Mouse (Mus musculus): Measurements from ENCODE around the gene Greb1. TPM values are rescaled to one million over a fixed set of nuclear protein-coding genes. Genes with fewer than 3 reads are reported as not detected.

Greb1 gene
- 2.6 and 3.1 TPM in 2 replicates for polyA plus RNA-seq (2012; rRNA removed)

- TF ChIP-seq CTCF (IDR thresholded peaks at IDR 0.05; ENCODE audit: control insufficient read depth, insufficient read depth, insufficient replicate concordance, low read depth, low read length): no peak
- TF ChIP-seq POLR2A (IDR thresholded peaks at IDR 0.05; ENCODE audit: control insufficient read depth, low read depth, low read length): no peak
- Histone ChIP-seq H3K4me3 (ENCODE audit: control insufficient read depth, low read depth, low read length) (peak within 1 kb of the TSS; percentile 74), H3K36me3 (ENCODE audit: control insufficient read depth, insufficient read depth, low read length) (no peaks in the 10 kb centered on the region), H3K27ac (ENCODE audit: control insufficient read depth, insufficient read depth, low read depth, low read length) (no peak within 1 kb of the TSS), H3K4me1 (ENCODE audit: control insufficient read depth, insufficient read depth, low read length) (peaks cover 2% of the 10 kb centered on the region; the same call in 1 of the 2 replicates), H3K27me3 (ENCODE audit: control insufficient read depth, insufficient read depth, low read length) (no peaks in the 10 kb centered on the region)
These were observed at the start of gene Greb1 for GRCm38 (mm10) chr12:16800259-16800958. Gene Greb1, minus strand, starts transcription at chr12:16800886.

GRCm38 (mm10) chr12:16849821-16850220, 49.1 kb upstream of the Greb1 start:
- Histone ChIP-seq H3K27me3 (ENCODE audit: control insufficient read depth, insufficient read depth, low read length) (no peaks in the 10 kb centered on the region), H3K27ac (ENCODE audit: control insufficient read depth, insufficient read depth, low read depth, low read length) (no peak overlapping the region), H3K4me1 (ENCODE audit: control insufficient read depth, insufficient read depth, low read length) (peaks cover 5% of the 10 kb centered on the region; the same call in 1 of the 2 replicates), H3K4me3 (ENCODE audit: control insufficient read depth, low read depth, low read length) (no peak overlapping the region), H3K36me3 (ENCODE audit: control insufficient read depth, insufficient read depth, low read length) (no peaks in the 10 kb centered on the region)
- TF ChIP-seq CTCF (IDR thresholded peaks at IDR 0.05; ENCODE audit: control insufficient read depth, insufficient read depth, insufficient replicate concordance, low read depth, low read length): no peak
- TF ChIP-seq POLR2A (IDR thresholded peaks at IDR 0.05; ENCODE audit: control insufficient read depth, low read depth, low read length): no peak

GRCm38 (mm10) chr12:16848501-16848900, 47.8 kb upstream of the Greb1 start:
- H3K4me1 ChIP-seq (ENCODE audit: control insufficient read depth, insufficient read depth, low read length): peaks cover 5% of the 10 kb centered on the region; the same call in 1 of the 2 replicates
- no peaks in the 10 kb centered on the region for H3K36me3 ChIP-seq (ENCODE audit: control insufficient read depth, insufficient read depth, low read length)
- H3K4me3 ChIP-seq (ENCODE audit: control insufficient read depth, low read depth, low read length): no peak overlapping the region
- no peak overlapping the region for H3K27ac ChIP-seq (ENCODE audit: control insufficient read depth, insufficient read depth, low read depth, low read length)
- TF ChIP-seq POLR2A (IDR thresholded peaks at IDR 0.05; ENCODE audit: control insufficient read depth, low read depth, low read length): no peak
- no peak for TF ChIP-seq CTCF (IDR thresholded peaks at IDR 0.05; ENCODE audit: control insufficient read depth, insufficient read depth, insufficient replicate concordance, low read depth, low read length)
- no peaks in the 10 kb centered on the region for H3K27me3 ChIP-seq (ENCODE audit: control insufficient read depth, insufficient read depth, low read length)

GRCm38 (mm10) chr12:16847204-16847792, 46.6 kb upstream of the Greb1 start:
- H3K27me3 ChIP-seq (ENCODE audit: control insufficient read depth, insufficient read depth, low read length): no peaks in the 10 kb centered on the region
- H3K36me3 ChIP-seq (ENCODE audit: control insufficient read depth, insufficient read depth, low read length): no peaks in the 10 kb centered on the region
- peaks cover 5% of the 10 kb centered on the region; the same call in 1 of the 2 replicates for H3K4me1 ChIP-seq (ENCODE audit: control insufficient read depth, insufficient read depth, low read length)
- no peak overlapping the region for H3K27ac ChIP-seq (ENCODE audit: control insufficient read depth, insufficient read depth, low read depth, low read length)
- no peak for TF ChIP-seq POLR2A (IDR thresholded peaks at IDR 0.05; ENCODE audit: control insufficient read depth, low read depth, low read length)
- no peak for TF ChIP-seq CTCF (IDR thresholded peaks at IDR 0.05; ENCODE audit: control insufficient read depth, insufficient read depth, insufficient replicate concordance, low read depth, low read length)
- no peak overlapping the region for H3K4me3 ChIP-seq (ENCODE audit: control insufficient read depth, low read depth, low read length)

GRCm38 (mm10) chr12:16844623-16845592, 44.2 kb upstream of the Greb1 start:
- H3K4me1 ChIP-seq (ENCODE audit: control insufficient read depth, insufficient read depth, low read length): no peaks in the 10 kb centered on the region
- H3K4me3 ChIP-seq (ENCODE audit: control insufficient read depth, low read depth, low read length): no peak overlapping the region
- no peak for TF ChIP-seq POLR2A (IDR thresholded peaks at IDR 0.05; ENCODE audit: control insufficient read depth, low read depth, low read length)
- no peak for TF ChIP-seq CTCF (IDR thresholded peaks at IDR 0.05; ENCODE audit: control insufficient read depth, insufficient read depth, insufficient replicate concordance, low read depth, low read length)
- no peaks in the 10 kb centered on the region for H3K27me3 ChIP-seq (ENCODE audit: control insufficient read depth, insufficient read depth, low read length)
- H3K36me3 ChIP-seq (ENCODE audit: control insufficient read depth, insufficient read depth, low read length): no peaks in the 10 kb centered on the region
- H3K27ac ChIP-seq (ENCODE audit: control insufficient read depth, insufficient read depth, low read depth, low read length): no peak overlapping the region

GRCm38 (mm10) chr12:16840842-16841782, 40.4 kb upstream of the Greb1 start:
- no peak for TF ChIP-seq POLR2A (IDR thresholded peaks at IDR 0.05; ENCODE audit: control insufficient read depth, low read depth, low read length)
- no peak for TF ChIP-seq CTCF (IDR thresholded peaks at IDR 0.05; ENCODE audit: control insufficient read depth, insufficient read depth, insufficient replicate concordance, low read depth, low read length)
- no peak overlapping the region for H3K27ac ChIP-seq (ENCODE audit: control insufficient read depth, insufficient read depth, low read depth, low read length)

More at GRCm38 (mm10) chr12:16840842-16841782, 40.4 kb upstream of the Greb1 start:
- H3K4me1 ChIP-seq (ENCODE audit: control insufficient read depth, insufficient read depth, low read length): no peaks in the 10 kb centered on the region
- no peaks in the 10 kb centered on the region for H3K27me3 ChIP-seq (ENCODE audit: control insufficient read depth, insufficient read depth, low read length)
- no peaks in the 10 kb centered on the region for H3K36me3 ChIP-seq (ENCODE audit: control insufficient read depth, insufficient read depth, low read length)
- no peak overlapping the region for H3K4me3 ChIP-seq (ENCODE audit: control insufficient read depth, low read depth, low read length)

All from testis, adult 2 months (tissue).